Mouse (Mus musculus) neural tube, embryonic 13.5 days (tissue): Measurements from ENCODE around the gene Iqgap1. TPM values are rescaled to one million over a fixed set of nuclear protein-coding genes. Genes with fewer than 3 reads are reported as not detected.

ENCODE experiments used
- ATAC-seq: fragments of 200-750 bp; cut with Nextera tagmentation; 2 replicates; pipeline ENCODE4 v1.8.0; 2017; ENCODE audit warnings: low read depth, mild to moderate bottlenecking, moderate TSS enrichment, moderate library complexity
- H3K27ac ChIP-seq: fragments of 300-500 bp; sonication (generic); replicated peaks from 2 replicates; pipeline ENCODE4 v1.5.1; 2015; ENCODE audit warnings: moderate library complexity, mild to moderate bottlenecking, inconsistent platforms
- H3K27me3 ChIP-seq: fragments of 300-500 bp; sonication (generic); 2 replicates; pipeline ENCODE4 v1.6.1; 2015; ENCODE audit warnings: mild to moderate bottlenecking, inconsistent platforms
- H3K36me3 ChIP-seq: fragments of 300-500 bp; sonication (generic); 2 replicates; pipeline ENCODE4 v1.6.1; 2015; ENCODE audit warnings: mild to moderate bottlenecking, inconsistent platforms
- H3K4me1 ChIP-seq: fragments of 300-500 bp; sonication (generic); replicated peaks from 2 replicates; pipeline ENCODE4 v1.6.1; 2015; ENCODE audit warnings: inconsistent platforms
- H3K4me2 ChIP-seq: fragments of 300-500 bp; sonication (generic); 2 replicates; pipeline ENCODE4 v1.6.1; 2015; ENCODE audit warnings: inconsistent platforms, mild to moderate bottlenecking, moderate library complexity
- H3K4me3 ChIP-seq: fragments of 300-500 bp; sonication (generic); 2 replicates; pipeline ENCODE4 v1.5.1; 2015; ENCODE audit warnings: mild to moderate bottlenecking, inconsistent platforms
- H3K9ac ChIP-seq: fragments of 300-500 bp; sonication (generic); 2 replicates; pipeline ENCODE4 v1.6.1; 2015; ENCODE audit warnings: moderate library complexity, mild to moderate bottlenecking, inconsistent platforms
- H3K9me3 ChIP-seq: fragments of 300-500 bp; sonication (generic); 2 replicates; pipeline ENCODE4 v1.6.1; 2016; ENCODE audit warnings: inconsistent platforms
- WGBS: fragments of 180-500 bp; shearing (Covaris S2); methylation state at CpG from one replicate; pipeline ENCODE4 v1.1.7; 2015; 5-methylcytosine and 5-hydroxymethylcytosine counted together
- polyA plus RNA-seq: library from polyadenylated mRNA; unstranded; fragments of >200 nt; fragmentation: Nextera tagmentation; extraction: Ambion mirVana; gene quantifications from 2 replicates; pipeline ENCODE4 v1.2.1, GENCODE M21; 2015

Iqgap1 gene
- polyA plus RNA-seq, 1 experiment from 2014 or later: 19.7 TPM

DNA sequence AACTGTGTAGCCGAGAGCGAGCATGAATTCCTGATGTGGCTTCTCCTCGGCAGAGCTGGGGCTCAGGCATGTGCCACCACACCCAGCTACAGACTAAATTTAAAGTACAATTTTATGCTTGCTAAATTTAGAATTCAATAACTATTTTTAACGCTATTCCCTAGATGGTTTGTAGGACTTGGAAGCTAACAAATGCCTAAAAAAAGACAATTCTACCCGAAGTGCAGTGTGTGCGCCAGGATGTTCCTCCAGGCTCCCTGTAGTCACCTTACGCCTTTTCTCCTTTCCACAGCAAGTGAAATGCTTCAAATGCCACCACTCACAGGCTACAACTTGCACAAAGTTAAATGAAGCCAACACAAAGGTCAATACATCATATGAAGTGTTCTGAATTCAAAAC lies 78.4 kb downstream of the Iqgap1 start:
- Histone ChIP-seq H3K4me2 (no peak overlapping the region), H3K9me3 (no peaks in the 10 kb centered on the region), H3K9ac (no peak overlapping the region), H3K4me1 (peaks cover 19% of the 10 kb centered on the region), H3K27me3 (no peaks in the 10 kb centered on the region), H3K27ac (no peak overlapping the region), H3K4me3 (no peak overlapping the region), H3K36me3 (peaks cover 60% of the 10 kb centered on the region)
- WGBS: 81% methylated on average over 7 of the region's 7 CpGs
- ATAC-seq: no peak

DNA sequence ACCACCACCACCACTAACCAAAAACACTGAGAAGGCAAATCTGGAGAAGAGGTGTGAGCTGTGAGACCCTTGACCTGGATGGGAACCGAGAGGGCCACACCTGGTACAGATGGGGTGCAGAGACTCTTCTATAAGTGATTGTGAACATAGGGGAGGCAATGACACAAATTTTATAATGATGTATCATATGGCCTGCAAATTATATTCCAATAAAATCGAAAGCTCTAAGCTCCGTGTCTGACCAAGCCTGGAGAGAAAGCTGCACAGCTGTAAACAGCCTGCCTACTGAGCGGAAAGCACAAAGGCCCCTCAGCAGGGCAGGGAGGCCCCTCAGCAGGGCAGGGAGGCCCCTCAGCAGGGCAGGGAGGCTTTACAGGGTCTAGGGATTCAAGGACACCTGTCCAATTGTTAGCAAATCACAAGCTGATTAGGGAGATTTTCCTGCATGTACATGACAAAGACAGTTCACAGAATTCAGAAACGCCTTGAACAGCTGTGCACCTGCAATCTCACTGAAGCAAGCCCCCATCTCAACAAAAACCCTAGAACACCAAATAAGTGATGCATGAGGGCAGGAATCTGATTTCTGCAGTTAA lies 79.5 kb downstream of the Iqgap1 start:
- Histone ChIP-seq H3K27me3 (no peaks in the 10 kb centered on the region), H3K4me2 (no peak overlapping the region), H3K27ac (peak overlapping the region; percentile 52; the same call in 1 of the 2 replicates), H3K9me3 (no peaks in the 10 kb centered on the region), H3K36me3 (peaks cover 60% of the 10 kb centered on the region), H3K4me3 (no peak overlapping the region), H3K4me1 (peaks cover 19% of the 10 kb centered on the region), H3K9ac (peak overlapping the region; percentile 38; the same call in 1 of the 2 replicates)
- 12% methylated on average over 5 of the region's 5 CpGs for WGBS
- ATAC-seq: peak; percentile 56; the same call in 1 of the 2 replicates

DNA sequence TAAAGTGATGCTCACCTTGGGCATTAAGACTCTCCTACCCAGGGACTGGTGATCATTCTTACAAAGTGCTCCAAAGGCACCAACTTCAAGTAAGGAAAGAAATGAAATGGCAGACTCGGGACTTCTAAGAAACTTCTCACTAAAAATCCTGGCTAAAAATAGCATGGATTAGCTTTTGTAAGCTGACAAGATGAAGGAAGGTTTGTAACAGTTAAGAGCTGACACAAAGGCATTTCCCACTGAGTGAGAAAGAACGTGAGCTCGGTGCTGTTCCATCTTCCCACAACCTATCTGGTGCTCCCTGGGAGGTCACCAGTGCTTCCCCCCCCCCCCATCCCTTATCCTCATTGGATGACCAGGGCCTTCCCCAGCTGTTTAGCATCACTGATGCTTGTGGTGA lies 80.0 kb downstream of the Iqgap1 start:
- Histone ChIP-seq H3K9me3 (no peaks in the 10 kb centered on the region), H3K4me2 (no peak overlapping the region), H3K36me3 (peaks cover 55% of the 10 kb centered on the region), H3K9ac (peak overlapping the region; percentile 38; the same call in 1 of the 2 replicates), H3K4me3 (no peak overlapping the region), H3K27ac (no peak overlapping the region), H3K27me3 (no peaks in the 10 kb centered on the region), H3K4me1 (peaks cover 19% of the 10 kb centered on the region)
- ATAC-seq: no peak
- 6% methylated on average over 3 of the region's 3 CpGs for WGBS

DNA sequence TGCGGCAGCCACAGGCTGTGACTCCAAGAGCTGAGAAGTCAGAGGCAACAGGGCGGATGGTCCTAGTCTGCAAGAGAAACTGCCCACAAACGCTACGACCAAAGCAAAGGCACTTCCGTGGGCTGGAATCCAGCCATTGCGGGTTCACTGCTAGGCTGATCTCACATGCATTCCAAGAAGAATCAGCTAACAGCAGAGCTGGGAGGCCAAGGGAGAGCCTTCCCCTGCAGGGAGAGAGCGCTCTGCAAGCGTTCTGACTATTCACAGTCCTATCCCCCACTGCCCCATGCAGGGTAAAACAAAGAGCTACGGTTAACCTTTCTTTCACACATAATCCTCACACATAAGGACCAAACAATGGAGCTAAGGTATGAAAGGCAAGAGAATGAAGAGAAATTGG lies 80.5 kb downstream of the Iqgap1 start:
- Histone ChIP-seq H3K4me2 (no peak overlapping the region), H3K27ac (no peak overlapping the region), H3K9me3 (no peaks in the 10 kb centered on the region), H3K4me1 (peaks cover 19% of the 10 kb centered on the region), H3K4me3 (no peak overlapping the region), H3K9ac (peak overlapping the region; percentile 0; the same call in 1 of the 2 replicates), H3K27me3 (no peaks in the 10 kb centered on the region), H3K36me3 (peaks cover 54% of the 10 kb centered on the region)
- 11% methylated on average over 9 of the region's 9 CpGs for WGBS
- ATAC-seq: no peak

DNA sequence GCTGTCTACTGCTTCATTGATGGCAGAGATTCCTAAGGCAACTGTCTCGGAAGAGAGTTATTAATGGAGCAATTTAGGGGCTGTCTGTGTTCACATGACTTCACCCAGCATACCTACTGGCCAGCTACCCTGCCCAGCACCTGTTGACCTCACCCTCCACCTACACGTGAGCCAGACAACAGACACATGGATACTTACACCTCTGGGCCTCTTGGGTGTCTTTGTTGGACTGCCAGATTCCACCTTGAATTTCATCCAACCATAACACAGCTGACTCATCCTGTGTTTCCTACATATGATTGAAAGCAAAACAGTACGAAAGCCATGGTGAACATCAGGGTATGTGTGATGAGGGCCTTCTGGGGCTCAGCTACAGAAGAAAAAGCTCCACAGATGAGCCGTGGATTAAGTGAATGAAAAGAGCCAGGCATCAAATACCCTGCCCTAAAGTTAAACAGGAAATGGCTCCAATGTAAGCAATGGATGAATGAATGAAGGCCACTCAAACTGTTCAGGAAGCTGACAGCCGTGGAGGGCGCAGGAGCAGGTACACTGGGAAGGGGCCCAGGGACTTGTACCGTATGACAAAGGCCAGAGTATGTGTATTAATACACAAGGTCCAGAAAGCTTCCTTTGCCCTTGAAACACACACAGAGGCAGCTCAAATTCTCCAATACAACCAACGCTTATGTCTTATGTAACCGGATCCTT lies 81.7 kb downstream of the Iqgap1 start:
- Histone ChIP-seq H3K4me3 (no peak overlapping the region), H3K9ac (no peak overlapping the region), H3K4me2 (no peak overlapping the region), H3K36me3 (peaks cover 55% of the 10 kb centered on the region), H3K4me1 (peaks cover 19% of the 10 kb centered on the region), H3K27me3 (no peaks in the 10 kb centered on the region), H3K9me3 (no peaks in the 10 kb centered on the region), H3K27ac (no peak overlapping the region)
- ATAC-seq: no peak
- WGBS: 87% methylated on average over 9 of the region's 9 CpGs

DNA sequence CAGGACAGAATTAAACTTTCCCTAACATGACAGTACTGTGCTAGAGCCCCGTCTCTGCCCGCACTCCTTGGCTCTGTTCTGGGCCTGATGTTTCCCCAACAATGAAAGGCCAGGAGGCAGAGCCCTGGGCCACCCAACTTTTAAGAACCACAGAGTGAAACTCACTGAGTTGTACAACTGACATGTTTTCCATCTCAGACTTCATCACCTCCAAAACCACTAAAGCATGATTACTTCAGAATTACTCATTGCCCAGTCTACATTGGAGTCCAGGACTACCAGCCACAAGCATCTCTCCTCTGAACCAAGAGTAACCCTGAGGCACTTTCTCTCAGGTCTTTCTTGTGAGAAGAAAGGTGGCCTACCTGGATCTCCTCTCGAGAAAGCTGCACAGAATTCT lies 83.1 kb downstream of the Iqgap1 start:
- peaks cover 19% of the 10 kb centered on the region for H3K4me1 ChIP-seq
- no peak for ATAC-seq
- no peaks in the 10 kb centered on the region for H3K27me3 ChIP-seq
- H3K4me3 ChIP-seq: no peak overlapping the region
- peaks cover 55% of the 10 kb centered on the region for H3K36me3 ChIP-seq
- H3K9me3 ChIP-seq: no peaks in the 10 kb centered on the region
- H3K4me2 ChIP-seq: no peak overlapping the region
- no peak overlapping the region for H3K9ac ChIP-seq
- 93% methylated on average over 3 of the region's 3 CpGs for WGBS
- no peak overlapping the region for H3K27ac ChIP-seq

DNA sequence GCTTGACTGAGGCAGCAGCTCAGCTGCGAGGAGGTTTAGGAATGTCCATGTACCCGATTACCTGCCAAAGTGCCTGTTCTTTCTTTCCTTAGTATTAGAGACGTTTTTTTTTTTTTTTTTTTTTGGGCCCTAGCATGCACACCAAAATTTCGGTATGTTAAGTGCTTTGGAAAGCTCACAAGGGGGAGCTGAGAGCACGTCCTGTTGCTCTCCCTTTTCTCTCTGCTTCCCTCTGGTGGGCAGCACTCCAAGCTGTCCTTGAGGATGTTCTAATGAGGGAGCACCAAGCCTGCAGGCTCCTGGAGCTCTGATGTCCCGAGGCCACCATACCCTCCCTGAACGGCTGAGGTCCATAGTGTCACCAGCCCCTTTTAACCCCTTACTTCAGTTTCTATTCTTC lies 84.8 kb downstream of the Iqgap1 start:
- Histone ChIP-seq H3K27ac (no peak overlapping the region), H3K4me1 (peaks cover 12% of the 10 kb centered on the region), H3K4me2 (no peak overlapping the region), H3K27me3 (no peaks in the 10 kb centered on the region), H3K36me3 (peaks cover 65% of the 10 kb centered on the region), H3K9me3 (no peaks in the 10 kb centered on the region), H3K4me3 (no peak overlapping the region), H3K9ac (no peak overlapping the region)
- ATAC-seq: no peak
- WGBS: 31% methylated on average over 7 of the region's 7 CpGs

DNA sequence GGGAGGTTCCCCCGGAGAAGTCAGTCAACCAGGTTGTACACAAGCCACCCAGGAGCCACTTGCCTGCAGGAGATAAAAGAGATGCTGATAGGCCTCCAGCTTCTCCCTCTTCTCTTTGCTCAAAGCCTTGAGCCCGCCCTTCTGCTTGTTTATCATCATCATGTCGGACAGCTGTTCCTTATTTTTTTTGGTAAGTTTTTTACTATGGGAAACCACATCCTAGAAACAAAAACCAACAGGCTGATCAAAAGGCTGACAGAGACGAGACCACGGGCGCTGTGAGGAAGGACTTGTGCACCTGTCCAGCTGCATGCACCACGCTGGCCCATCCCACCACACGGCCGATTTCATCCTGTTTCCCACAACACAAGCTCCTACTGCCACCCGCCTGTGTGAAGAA lies 89.6 kb downstream of the Iqgap1 start:
- peaks cover 78% of the 10 kb centered on the region for H3K36me3 ChIP-seq
- WGBS: 85% methylated on average over 10 of the region's 10 CpGs

DNA sequence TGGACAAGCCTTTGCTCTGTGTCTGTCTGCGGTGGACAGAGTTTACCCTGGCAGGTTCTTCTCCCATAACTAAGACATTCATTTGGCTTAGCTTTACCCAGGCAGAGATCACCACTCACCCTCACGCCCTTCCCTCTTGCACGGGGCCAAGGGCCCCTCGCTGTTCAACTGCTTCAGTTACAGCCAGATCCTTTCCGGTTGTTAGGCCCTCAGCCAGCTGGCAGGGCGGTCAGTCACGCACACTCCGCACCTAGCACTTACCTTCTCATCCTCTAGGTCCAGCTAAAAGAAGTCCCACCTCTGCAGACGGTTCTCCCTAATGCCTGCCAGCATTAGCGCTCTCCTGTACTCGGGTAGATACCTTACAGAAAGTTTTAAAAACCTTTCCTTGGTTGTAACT lies 92.8 kb downstream of the Iqgap1 start:
- WGBS: 84% methylated on average over 11 of the region's 11 CpGs
- no peak overlapping the region for H3K27ac ChIP-seq

More for the DNA sequence above, 89.6 kb downstream of the Iqgap1 start:
- Histone ChIP-seq H3K4me2 (no peak overlapping the region), H3K4me3 (no peak overlapping the region), H3K4me1 (no peaks in the 10 kb centered on the region), H3K9me3 (no peaks in the 10 kb centered on the region), H3K9ac (no peak overlapping the region), H3K27me3 (no peaks in the 10 kb centered on the region), H3K27ac (no peak overlapping the region)
- no peak for ATAC-seq

DNA sequence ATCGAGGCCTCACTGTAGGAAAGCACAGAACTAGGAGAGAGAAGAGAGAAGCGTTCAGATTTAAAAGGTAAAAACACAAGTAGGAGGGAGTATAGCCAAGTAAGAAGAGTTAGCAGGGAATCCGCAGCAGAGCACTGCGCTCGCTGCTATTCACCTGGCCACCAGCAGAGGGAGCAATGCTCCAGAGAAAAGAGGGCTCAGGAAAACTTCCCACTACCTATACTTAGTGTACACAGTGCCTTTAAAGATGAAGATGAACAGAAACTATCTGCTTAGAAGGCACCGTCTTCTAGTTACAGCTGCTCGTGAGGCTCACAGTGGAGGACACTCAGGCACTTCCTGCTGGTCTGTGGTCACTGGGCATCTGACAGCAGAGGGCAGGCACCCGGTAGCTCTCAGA lies 96.1 kb downstream of the Iqgap1 start:
- Histone ChIP-seq H3K4me1 (no peaks in the 10 kb centered on the region), H3K9me3 (no peaks in the 10 kb centered on the region), H3K4me3 (no peak overlapping the region), H3K27me3 (no peaks in the 10 kb centered on the region), H3K36me3 (peaks cover 78% of the 10 kb centered on the region), H3K27ac (no peak overlapping the region), H3K9ac (no peak overlapping the region), H3K4me2 (no peak overlapping the region)
- peak; percentile 67; the same call in 1 of the 2 replicates for ATAC-seq
- 29% methylated on average over 8 of the region's 8 CpGs for WGBS

More for the DNA sequence above, 92.8 kb downstream of the Iqgap1 start:
- Histone ChIP-seq H3K36me3 (peaks cover 77% of the 10 kb centered on the region), H3K9ac (no peak overlapping the region), H3K27me3 (no peaks in the 10 kb centered on the region), H3K4me3 (no peak overlapping the region), H3K4me2 (no peak overlapping the region), H3K9me3 (no peaks in the 10 kb centered on the region), H3K4me1 (no peaks in the 10 kb centered on the region)
- no peak for ATAC-seq

DNA sequence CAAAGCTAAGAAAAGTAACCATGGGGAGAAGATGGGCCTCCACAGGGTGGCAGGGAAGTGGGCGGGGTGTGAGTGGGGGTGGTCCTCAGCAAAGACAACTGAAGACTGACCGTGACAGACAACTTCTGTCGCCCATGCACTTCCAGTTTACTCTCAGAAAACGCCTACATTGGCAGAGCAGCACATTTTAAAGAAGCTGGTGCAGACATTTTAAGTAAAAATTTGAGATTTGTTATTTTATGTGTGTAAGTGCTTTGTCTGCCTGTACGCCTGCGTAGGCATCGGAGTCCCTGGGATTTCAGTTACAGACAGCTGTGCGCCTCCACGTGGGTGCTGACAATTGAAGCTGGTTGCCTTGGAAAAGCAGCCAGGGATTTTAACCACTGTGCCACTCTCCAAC lies 104.7 kb downstream of the Iqgap1 start:
- no peaks in the 10 kb centered on the region for H3K4me1 ChIP-seq
- H3K27me3 ChIP-seq: no peaks in the 10 kb centered on the region
- H3K27ac ChIP-seq: no peak overlapping the region
- H3K4me3 ChIP-seq: no peak overlapping the region
- H3K4me2 ChIP-seq: no peak overlapping the region
- peaks cover 83% of the 10 kb centered on the region for H3K36me3 ChIP-seq
- no peak overlapping the region for H3K9ac ChIP-seq
- WGBS: 38% methylated on average over 9 of the region's 9 CpGs
- H3K9me3 ChIP-seq: no peaks in the 10 kb centered on the region
- ATAC-seq: no peak

DNA sequence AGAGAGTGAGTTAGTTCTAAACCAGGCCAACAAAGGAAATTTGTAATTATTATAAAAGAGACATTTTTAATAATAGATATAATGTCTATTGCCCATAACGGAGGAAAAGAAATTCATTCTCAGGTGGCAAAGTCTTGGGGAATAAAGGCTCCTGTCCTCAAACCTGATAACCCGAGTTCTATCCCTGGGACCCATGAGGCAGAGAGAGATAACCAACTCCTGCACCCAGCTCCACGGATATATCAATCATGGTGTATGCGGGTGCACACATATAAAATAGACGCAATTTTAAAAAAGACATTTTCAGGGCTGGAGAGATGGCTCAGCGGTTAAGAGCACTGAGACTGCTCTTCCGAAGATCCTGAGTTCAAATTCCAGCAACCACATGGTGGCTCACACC lies 106.2 kb downstream of the Iqgap1 start:
- Histone ChIP-seq H3K4me1 (no peaks in the 10 kb centered on the region), H3K9ac (no peak overlapping the region), H3K27me3 (no peaks in the 10 kb centered on the region), H3K4me3 (no peak overlapping the region), H3K27ac (no peak overlapping the region), H3K36me3 (peaks cover 81% of the 10 kb centered on the region), H3K4me2 (no peak overlapping the region), H3K9me3 (no peaks in the 10 kb centered on the region)
- 95% methylated on average over 7 of the region's 7 CpGs for WGBS
- no peak for ATAC-seq
